Mouse (Mus musculus) thymus, postnatal 10 days (tissue): ENCODE measurements around the gene Flad1.
"Not testable (repeated sequence)": the region's sequence is repeated elsewhere in the genome, so short reads cannot be mapped to it uniquely, and the experiment has no call there.

Source experiments
- DNase-seq, 2 experiments: peaks; one replicate each; pipeline ENCODE4 v3.0.0; 2021; ENCODE audit warnings: low spot score in 2 of 2

Flad1 gene

DNA sequence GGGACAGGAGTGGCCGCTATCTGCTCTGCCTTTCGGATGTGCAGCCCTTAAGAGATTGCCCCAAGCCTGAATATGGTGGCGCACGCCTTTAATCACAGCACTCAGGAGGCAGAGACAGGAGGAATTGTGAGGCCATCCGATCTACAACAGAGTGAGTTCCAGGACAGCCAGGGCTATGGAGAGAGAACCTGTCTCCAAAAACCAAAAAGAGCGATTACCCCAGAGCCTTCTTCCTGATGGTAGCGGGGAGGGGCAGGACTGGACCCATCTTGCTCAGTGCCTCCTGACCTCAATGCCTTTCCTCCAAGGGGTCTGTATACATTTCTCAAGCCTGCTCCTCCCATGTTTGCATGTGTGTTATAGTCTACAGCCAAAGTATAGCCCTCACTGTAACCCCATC lies 17.4 kb upstream of the Flad1 start:
- DNase-seq: not testable (repeated sequence)

GRCm38 (mm10) chr3:89425876-89426275 lies 14.2 kb upstream of the Flad1 start:
- no peak for DNase-seq

DNA sequence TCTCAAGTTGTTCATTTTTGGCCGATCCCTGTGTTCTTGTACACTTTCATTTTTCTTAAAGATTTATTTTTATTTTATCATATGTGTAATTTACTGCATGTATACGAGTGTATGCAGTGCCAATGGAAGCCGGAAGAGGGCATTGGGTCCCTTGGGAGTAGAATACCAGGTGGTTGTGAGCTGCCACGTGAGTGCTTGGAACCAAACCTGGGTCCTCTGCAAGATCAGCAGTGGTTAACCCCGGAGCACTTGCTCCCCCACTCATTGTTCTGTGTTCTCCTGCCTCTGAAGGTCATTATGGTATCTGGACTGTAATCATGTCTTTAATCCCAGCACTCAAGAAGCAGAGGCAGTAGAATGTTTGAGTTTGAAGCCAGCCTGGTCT lies 13.5 kb upstream of the Flad1 start:
- DNase-seq: no peak

DNA sequence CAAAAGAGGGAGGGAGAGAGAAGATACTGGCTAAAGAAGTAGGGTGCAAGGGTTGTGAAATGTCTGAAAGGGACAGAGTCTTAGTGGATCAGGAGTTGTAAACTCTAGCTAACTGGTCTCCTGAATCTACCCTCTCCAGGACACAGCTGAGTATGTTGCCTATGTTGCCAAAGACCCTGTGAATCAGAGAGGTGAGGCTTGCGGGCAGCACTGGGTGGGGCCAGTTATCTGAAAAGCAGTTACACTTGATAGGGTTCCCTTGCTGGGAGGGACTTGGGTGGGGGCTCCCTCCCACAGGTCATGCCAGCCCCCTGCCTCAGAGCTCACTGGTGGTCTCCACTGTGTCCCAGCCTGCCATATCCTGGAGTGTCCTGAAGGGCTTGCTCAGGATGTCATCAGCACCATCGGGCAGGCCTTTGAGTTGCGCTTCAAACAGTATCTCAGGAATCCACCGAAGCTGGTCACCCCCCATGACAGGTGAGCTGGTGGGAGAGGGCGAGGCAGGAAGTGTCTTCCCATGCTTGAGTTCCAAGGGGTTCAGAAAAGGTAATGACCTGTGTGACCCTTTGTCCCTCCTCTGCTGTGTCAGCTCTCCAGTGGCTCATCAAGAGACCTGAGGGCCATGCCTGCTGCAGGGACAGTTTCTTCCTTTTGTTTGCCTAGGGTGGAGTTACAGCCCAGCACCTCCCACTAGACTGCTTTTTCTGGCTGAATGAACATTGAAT lies 12.9 kb upstream of the Flad1 start:
- DNase-seq: no peak

- DNase-seq: no peak
Measured at GRCm38 (mm10) chr3:89422556-89423205, 11.0 kb upstream of the Flad1 start.

GRCm38 (mm10) chr3:89421810-89422473 lies 10.3 kb upstream of the Flad1 start:
- DNase-seq: no peak

DNA sequence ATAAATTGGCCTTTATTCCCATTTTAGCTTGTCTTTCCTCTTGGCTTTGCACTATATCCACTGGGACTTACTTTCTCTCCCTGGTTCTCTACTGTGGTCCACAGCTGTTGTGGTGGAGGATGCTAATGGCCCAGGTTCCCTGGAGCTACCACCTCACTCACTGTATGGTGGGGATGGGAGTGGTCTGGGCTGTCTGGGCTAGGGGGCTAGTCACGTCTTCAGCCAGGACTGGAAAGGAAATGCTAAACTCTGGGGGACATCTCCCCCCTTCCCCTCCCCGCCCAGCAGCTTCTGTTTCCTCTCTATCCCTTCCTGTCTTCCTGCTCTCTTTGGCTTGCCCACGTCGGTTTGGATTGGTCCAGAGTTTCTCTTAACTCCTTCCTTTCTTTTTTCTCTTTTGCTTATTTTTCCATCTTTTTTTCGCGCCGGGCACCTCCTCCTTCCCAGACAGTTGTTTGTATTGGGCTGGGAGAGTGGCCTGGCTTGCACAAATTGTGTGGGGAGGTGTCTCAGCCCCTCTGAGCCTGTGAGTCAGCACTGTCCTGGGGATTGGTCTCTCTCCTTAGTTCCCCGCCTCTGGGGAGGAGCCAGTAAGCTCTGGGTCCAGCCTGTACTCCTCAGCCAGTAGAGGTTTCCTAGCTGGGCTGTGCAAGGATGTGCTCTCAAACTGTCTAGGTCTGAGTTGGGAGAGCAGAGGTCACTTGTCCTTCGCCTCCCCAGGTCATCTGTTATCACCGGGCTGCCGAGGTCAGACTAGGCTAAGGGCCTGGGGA lies 9.5 kb upstream of the Flad1 start:
- no peak for DNase-seq

DNA sequence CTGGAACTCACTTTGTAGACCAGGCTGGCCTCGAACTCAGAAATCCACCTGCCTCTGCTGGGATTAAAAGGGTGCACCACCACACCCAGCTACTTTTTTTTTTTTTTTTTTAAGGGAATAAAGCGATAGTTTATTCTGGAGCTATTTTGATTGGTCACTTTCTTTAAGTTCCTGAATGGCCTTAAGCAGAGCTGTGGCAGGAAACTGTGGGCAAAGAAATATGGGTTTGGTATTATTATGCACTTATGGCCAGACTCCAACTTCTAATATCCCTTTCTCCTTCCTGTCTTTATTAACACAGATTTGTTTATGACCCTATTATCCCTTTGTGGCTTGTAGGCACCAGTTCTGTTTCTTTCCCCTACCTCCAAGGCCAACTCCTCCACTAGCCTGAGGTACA lies 8.8 kb upstream of the Flad1 start:
- no peak for DNase-seq

DNA sequence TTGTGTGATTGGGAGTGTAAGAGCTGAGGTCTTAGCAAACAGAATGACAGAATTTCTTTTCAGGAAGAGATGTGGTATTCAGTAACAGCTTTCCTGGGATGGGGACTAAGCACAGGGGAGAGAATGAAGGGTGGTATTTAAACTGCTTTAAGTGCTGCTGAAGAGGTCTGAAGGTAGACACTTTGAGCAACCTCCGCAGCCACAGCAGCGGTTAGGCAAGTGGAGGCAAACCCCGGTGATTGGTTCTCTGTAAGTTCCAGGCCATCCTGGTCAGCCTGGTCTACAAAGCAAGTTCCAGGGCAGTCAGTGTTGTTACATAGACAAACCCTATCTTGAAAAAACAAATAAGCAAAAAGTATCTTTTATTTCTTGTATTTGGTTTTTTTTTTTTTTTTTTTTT lies 8.3 kb upstream of the Flad1 start:
- DNase-seq: no peak

- no peak for DNase-seq
Measured at GRCm38 (mm10) chr3:89419571-89419970, 7.9 kb upstream of the Flad1 start.

GRCm38 (mm10) chr3:89418861-89419250 lies 7.2 kb upstream of the Flad1 start:
- DNase-seq: peak in 1 of 2 experiments; percentile 39

GRCm38 (mm10) chr3:89418170-89418860 lies 6.6 kb upstream of the Flad1 start, which contains the start of the genes Cks1b and Shc1:
Gene Cks1b (minus strand): TSS chr3:89418383.
Gene Shc1 (plus strand): TSS chr3:89418443.
- DNase-seq: peak; percentile 87 to 93

DNA sequence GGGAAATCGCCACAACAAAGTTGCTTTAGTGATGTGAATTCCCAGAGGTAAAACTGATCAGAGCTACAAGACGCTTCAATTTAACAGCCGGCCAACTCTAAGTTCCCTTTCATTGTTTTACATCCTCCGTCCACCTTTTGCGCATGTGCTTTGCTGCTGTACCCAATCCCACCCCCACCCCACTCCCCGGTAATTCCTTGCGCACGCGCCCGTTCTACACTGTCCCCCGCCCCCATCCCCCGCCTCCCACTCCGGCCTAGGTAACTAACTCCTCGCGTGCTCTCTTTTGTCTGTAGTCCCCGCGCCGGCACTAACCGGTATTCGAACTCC lies 6.1 kb upstream of the Flad1 start:
- DNase-seq: no peak

- no peak for DNase-seq
Measured at GRCm38 (mm10) chr3:89417131-89417530, 5.5 kb upstream of the Flad1 start.

- DNase-seq: no peak
Measured at GRCm38 (mm10) chr3:89416158-89416557, 4.5 kb upstream of the Flad1 start.

GRCm38 (mm10) chr3:89410864-89411263 lies 806 bp downstream of the Flad1 start:
- DNase-seq: no peak

DNA sequence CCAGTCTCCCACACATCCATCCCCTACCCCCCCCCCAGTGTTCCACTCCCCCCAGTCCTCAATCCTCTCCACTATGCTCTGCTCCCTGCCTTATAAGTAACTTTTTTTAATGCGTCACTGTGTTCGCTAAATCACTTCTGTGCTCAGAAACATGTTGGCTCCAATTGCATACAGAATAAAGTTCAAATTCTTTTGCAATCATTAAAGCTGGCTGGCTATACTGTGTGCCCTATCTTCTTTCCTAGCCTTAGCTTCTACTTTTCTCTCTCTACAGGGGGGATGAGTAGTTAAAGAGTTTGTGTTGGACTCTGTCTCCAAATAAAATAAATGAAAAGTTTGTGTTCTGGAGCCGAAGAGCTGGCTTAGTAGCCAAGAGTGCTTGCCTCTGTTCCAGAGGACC lies 2.0 kb downstream of the Flad1 start:
- DNase-seq: no peak

GRCm38 (mm10) chr3:89408448-89408847 lies 3.2 kb downstream of the Flad1 start:
- no peak for DNase-seq

DNA sequence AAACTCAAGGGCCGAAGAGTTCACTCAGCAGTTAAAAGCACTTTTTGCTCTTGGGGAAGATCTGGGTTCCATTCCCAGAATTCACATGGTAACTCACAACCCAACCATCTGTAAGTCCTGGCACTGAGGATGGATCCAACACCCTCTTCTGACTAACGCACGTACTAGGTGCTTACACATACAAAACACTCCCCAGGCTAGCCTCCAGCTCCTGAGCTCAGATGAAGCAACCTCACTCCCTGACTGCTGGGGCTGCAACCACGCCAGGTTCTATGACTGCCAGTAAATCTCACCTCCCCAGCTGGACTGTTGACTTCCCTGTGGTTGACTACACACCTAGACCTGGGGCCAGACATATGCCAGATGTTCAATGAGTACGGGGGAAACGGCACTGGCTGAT lies 4.8 kb downstream of the Flad1 start:
- DNase-seq: no peak

DNA sequence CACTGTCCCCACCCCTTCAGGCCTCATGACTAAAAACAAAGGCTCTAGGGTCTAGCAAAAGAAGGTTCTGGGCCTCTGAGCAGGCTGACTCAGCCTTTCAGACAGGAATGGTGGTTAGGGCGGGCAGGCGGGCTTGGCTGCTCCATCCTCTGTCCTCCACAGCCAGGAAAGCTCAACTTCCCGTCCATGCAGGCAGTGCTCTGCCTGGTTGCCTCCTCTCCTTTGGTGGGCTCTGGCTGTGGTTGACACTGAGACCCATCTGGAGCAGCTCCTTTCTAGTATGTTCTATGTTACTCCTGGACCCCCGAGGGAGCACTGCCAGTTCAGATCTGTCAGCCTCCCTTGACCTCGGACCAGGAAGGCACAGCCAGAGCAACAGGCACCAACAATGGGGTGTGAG lies 9.0 kb downstream of the Flad1 start, which contains the start of gene Lenep:
TSS of gene Lenep (minus strand) at position 101 of the 400 bp plus-strand sequence.
- no peak for DNase-seq

- DNase-seq: no peak
Measured at GRCm38 (mm10) chr3:89401329-89401728, 10.3 kb downstream of the Flad1 start.

DNA sequence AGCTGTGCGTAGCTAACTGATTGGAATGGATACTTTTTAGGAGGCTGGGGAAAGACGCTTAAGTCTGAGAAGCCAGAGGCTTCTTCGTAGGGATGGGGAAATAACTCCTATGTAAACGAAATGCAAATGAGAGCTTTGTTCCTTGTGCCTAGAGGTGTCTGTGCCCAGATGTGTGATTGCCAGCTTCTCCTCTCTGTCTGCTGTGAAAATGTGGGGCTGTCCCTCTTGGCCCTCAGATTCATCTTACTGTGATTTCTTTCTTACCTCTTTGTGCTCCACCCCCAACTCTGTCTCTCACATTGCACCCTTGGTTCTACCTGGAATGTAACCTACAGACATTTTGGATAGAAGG lies 15.0 kb downstream of the Flad1 start:
- no peak for DNase-seq
